Mouse (Mus musculus): ENCODE data around the gene Hnrnpl. TPM values are rescaled to one million over a fixed set of nuclear protein-coding genes. Genes with fewer than 3 reads are reported as not detected.
A peak's percentile ranks its signal among the peaks of the same experiment; 100 is the strongest.

Hnrnpl gene
- polyA plus RNA-seq, 1 experiment from 2014 or later = 154 TPM

DNA sequence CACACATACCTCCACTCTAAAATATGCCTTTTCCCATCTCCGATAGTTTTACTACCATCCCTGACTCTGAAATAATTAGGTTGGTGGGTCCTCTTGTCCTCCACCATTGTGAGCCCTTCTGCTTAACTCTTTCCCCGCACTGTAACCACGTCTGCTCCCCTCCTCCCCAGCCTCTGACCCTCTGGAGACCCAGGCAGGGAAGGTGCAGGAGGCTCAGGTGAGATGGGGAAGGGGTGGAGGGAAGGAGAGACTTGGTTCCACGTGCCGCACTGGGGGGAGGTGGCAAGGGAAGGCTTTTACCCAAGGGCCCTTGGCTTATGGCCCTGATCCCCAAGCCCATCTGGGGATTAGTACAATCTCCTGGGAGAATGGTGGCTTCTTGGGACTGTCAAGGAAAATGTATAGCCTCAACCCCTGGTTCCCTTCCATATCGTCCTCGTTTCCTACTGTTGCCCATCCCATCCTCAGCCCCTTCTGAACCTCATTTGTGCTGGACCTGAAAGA lies 40.8 kb upstream of the Hnrnpl start, which contains the start of gene Nfkbib:
Gene Nfkbib (minus strand): TSS at position 51 of the 504 bp plus-strand sequence.
- Histone ChIP-seq H3K9me3 (ENCODE audit: low read length) (no peaks in the 10 kb centered on the region), H3K4me1 (ENCODE audit: insufficient read depth, low read depth, low read length) (peaks cover 6% of the 10 kb centered on the region; the same call in 1 of the 2 replicates), H3K9ac (replicated peaks; ENCODE audit: low read depth) (peak within 1 kb of the TSS; percentile 44; the same call in 1 of the 2 replicates), H3K27me3 (replicated peaks; ENCODE audit: insufficient read depth, low read length) (no peaks in the 10 kb centered on the region), H3K4me3 (ENCODE audit: low read depth, low read length) (peak within 1 kb of the TSS; percentile 72), H3K27ac (ENCODE audit: low read length) (no peak within 1 kb of the TSS), H3K4me2 (replicated peaks; ENCODE audit: low read depth, low read length) (peak within 1 kb of the TSS; percentile 65), H3K36me3 (ENCODE audit: insufficient read depth, low read length) (no peaks in the 10 kb centered on the region)
- DNase-seq (ENCODE audit: low spot score) = no peak
- WGBS = 64% methylated on average over 7 of the region's 7 CpGs
- ATAC-seq = no peak
- TF ChIP-seq CTCF (IDR thresholded peaks at IDR 0.05) = no peak

DNA sequence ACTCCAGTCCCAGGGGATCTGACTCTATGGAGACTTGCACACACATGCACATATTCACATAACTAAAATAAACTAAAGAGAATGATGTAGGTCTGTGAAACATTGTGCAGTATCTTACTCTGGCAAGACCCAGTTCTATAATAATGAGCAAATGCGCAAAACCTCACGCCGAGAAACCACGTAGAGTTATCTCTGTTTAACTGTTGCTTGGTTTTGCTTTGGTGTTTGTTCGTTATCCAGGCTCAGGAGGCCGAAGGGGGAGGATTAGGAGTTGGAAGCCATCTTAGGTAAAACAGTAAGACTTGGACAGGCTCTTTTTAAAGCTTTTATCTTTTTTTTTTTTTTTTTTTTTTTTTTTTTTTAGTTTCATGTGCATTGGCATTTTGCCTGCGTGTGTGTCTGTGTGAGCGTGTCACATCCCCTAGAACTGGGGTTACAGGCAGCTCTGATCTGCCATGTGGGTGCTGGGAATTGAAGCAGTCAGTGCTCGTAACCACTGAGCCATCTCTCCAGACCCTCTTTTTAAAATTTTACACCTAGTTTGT lies 38.9 kb upstream of the Hnrnpl start:
- H3K36me3 ChIP-seq (ENCODE audit: insufficient read depth, low read length) = no peaks in the 10 kb centered on the region
- no peaks in the 10 kb centered on the region for H3K27me3 ChIP-seq (replicated peaks; ENCODE audit: insufficient read depth, low read length)
- DNase-seq (ENCODE audit: low spot score) (no peak), ATAC-seq (no peak)
- H3K4me3 ChIP-seq (ENCODE audit: low read depth, low read length) = no peak overlapping the region
- peaks cover 6% of the 10 kb centered on the region; the same call in 1 of the 2 replicates for H3K4me1 ChIP-seq (ENCODE audit: insufficient read depth, low read depth, low read length)
- no peaks in the 10 kb centered on the region for H3K9me3 ChIP-seq (ENCODE audit: low read length)
- no peak overlapping the region for H3K27ac ChIP-seq (ENCODE audit: low read length)
- WGBS = 91% methylated on average over 9 of the region's 9 CpGs
- H3K4me2 ChIP-seq (replicated peaks; ENCODE audit: low read depth, low read length) = no peak overlapping the region
- H3K9ac ChIP-seq (replicated peaks; ENCODE audit: low read depth) = no peak overlapping the region
- no peak for TF ChIP-seq EP300 (IDR thresholded peaks at IDR 0.05)
- no peak for TF ChIP-seq CTCF (IDR thresholded peaks at IDR 0.05)

DNA sequence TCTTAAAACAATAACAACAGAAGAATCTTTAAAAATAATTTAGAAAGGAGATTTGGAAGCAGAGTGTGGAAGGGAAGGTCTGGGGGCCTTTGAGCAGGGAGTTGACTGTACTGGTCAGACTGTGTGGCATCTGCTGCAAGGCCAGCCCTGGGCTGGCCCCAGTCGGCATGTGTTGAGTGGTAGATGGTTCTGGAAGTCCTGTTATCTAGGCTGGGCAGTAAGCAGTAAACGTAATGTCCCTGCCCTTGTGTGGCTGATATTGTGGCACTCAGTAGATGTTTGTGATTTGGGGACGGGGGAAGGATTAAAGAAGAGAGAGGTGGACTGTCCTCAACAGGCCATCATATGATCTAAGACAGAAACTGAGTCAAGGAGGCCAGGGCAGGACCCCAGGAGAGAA lies 38.0 kb upstream of the Hnrnpl start:
- no peak for TF ChIP-seq CTCF (IDR thresholded peaks at IDR 0.05)
- TF ChIP-seq EP300 (IDR thresholded peaks at IDR 0.05) = no peak
- DNase-seq (ENCODE audit: low spot score) (no peak), ATAC-seq (no peak)
- WGBS = 77% methylated on average over 3 of the region's 3 CpGs
- peaks cover 6% of the 10 kb centered on the region; the same call in 1 of the 2 replicates for H3K4me1 ChIP-seq (ENCODE audit: insufficient read depth, low read depth, low read length)
- H3K9ac ChIP-seq (replicated peaks; ENCODE audit: low read depth) = no peak overlapping the region
- no peak overlapping the region for H3K4me3 ChIP-seq (ENCODE audit: low read depth, low read length)
- H3K27ac ChIP-seq (ENCODE audit: low read length) = no peak overlapping the region
- no peaks in the 10 kb centered on the region for H3K36me3 ChIP-seq (ENCODE audit: insufficient read depth, low read length)
- H3K9me3 ChIP-seq (ENCODE audit: low read length) = no peaks in the 10 kb centered on the region
- H3K27me3 ChIP-seq (replicated peaks; ENCODE audit: insufficient read depth, low read length) = no peaks in the 10 kb centered on the region
- H3K4me2 ChIP-seq (replicated peaks; ENCODE audit: low read depth, low read length) = no peak overlapping the region

DNA sequence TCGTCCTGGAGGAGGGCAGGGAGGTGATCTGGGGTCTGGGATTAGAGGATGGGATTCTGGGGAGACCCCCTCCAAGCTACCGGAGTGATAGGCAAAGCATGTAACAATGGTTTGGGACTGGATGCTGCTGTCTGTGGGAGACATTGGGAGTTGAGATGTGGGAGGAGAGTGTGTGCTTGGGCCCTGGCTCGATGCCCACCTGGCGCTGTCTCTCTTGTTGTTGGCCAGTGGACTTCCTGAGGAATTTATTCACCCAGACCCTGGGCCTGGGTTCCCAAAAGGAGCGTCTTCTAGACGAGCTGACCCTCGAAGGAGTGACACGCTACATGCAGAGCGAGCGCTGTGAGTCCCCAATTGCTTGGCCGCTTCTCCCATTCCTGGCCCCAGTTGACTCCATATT lies 36.5 kb upstream of the Hnrnpl start:
- Histone ChIP-seq H3K4me1 (ENCODE audit: insufficient read depth, low read depth, low read length) (no peaks in the 10 kb centered on the region), H3K27ac (ENCODE audit: low read length) (no peak overlapping the region), H3K27me3 (replicated peaks; ENCODE audit: insufficient read depth, low read length) (no peaks in the 10 kb centered on the region), H3K4me3 (ENCODE audit: low read depth, low read length) (no peak overlapping the region), H3K4me2 (replicated peaks; ENCODE audit: low read depth, low read length) (no peak overlapping the region), H3K9ac (replicated peaks; ENCODE audit: low read depth) (no peak overlapping the region), H3K9me3 (ENCODE audit: low read length) (no peaks in the 10 kb centered on the region), H3K36me3 (ENCODE audit: insufficient read depth, low read length) (no peaks in the 10 kb centered on the region)
- DNase-seq (ENCODE audit: low spot score) = no peak
- TF ChIP-seq EP300 (IDR thresholded peaks at IDR 0.05) = no peak
- no peak for TF ChIP-seq CTCF (IDR thresholded peaks at IDR 0.05)
- WGBS = 77% methylated on average over 11 of the region's 11 CpGs
- ATAC-seq = no peak

DNA sequence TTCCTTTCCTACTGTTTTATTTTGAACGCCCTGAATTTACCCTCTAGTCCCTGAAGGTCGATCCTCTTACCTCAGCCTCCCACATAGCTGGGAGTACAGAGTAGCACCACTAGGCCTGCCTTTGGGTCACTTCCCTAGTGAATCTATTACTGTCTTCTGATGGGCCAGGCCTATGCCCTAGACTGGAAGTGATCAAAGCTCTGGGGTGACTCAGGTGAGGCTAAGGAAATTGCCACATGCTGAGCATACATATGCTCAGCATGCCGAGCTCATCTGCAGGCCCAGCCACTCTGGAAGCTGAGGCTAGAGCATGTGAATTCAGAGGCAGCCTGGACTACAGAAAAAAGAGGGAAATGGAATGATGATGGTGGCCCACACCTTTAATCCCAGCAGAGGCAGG lies 35.2 kb upstream of the Hnrnpl start:
- no peak overlapping the region for H3K27ac ChIP-seq (ENCODE audit: low read length)
- no peaks in the 10 kb centered on the region for H3K27me3 ChIP-seq (replicated peaks; ENCODE audit: insufficient read depth, low read length)
- no peak for DNase-seq (ENCODE audit: low spot score)
- H3K9ac ChIP-seq (replicated peaks; ENCODE audit: low read depth) = no peak overlapping the region
- no peaks in the 10 kb centered on the region for H3K36me3 ChIP-seq (ENCODE audit: insufficient read depth, low read length)
- H3K4me3 ChIP-seq (ENCODE audit: low read depth, low read length) = no peak overlapping the region
- WGBS = 73% methylated on average over 3 of the region's 3 CpGs
- no peak for TF ChIP-seq EP300 (IDR thresholded peaks at IDR 0.05)
- TF ChIP-seq CTCF (IDR thresholded peaks at IDR 0.05) = no peak
- ATAC-seq = no peak
- H3K9me3 ChIP-seq (ENCODE audit: low read length) = no peaks in the 10 kb centered on the region
- no peak overlapping the region for H3K4me2 ChIP-seq (replicated peaks; ENCODE audit: low read depth, low read length)
- no peaks in the 10 kb centered on the region for H3K4me1 ChIP-seq (ENCODE audit: insufficient read depth, low read depth, low read length)

DNA sequence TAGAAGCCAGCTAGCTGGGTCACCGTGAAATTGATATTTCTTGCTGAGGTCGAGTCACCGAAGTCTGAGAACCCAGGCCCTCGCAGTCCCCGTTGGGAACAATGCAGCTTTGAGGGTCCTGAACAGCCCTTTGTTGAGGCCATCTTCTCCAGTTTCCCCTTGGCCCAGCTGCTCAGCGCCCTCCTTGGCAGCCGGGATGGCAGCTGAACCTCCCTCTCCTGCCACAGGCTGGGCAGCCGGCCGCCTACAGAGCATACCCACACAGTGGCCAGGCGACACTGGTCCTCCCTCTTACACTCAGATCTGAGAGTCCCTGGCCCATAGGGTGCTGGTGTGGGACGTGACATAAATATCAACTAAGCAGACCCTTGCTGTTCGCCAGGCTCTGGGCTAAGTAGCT lies 34.2 kb upstream of the Hnrnpl start:
- Histone ChIP-seq H3K27me3 (replicated peaks; ENCODE audit: insufficient read depth, low read length) (no peaks in the 10 kb centered on the region), H3K27ac (ENCODE audit: low read length) (no peak overlapping the region), H3K4me3 (ENCODE audit: low read depth, low read length) (no peak overlapping the region), H3K9ac (replicated peaks; ENCODE audit: low read depth) (no peak overlapping the region), H3K4me1 (ENCODE audit: insufficient read depth, low read depth, low read length) (no peaks in the 10 kb centered on the region), H3K9me3 (ENCODE audit: low read length) (no peaks in the 10 kb centered on the region), H3K4me2 (replicated peaks; ENCODE audit: low read depth, low read length) (no peak overlapping the region), H3K36me3 (ENCODE audit: insufficient read depth, low read length) (no peaks in the 10 kb centered on the region)
- WGBS = 70% methylated on average over 12 of the region's 12 CpGs
- ATAC-seq (no peak), DNase-seq (ENCODE audit: low spot score) (no peak)
- TF ChIP-seq CTCF (IDR thresholded peaks at IDR 0.05) = no peak
- TF ChIP-seq EP300 (IDR thresholded peaks at IDR 0.05) = no peak

Measured in lung, postnatal 0 days (tissue).